Mouse (Mus musculus): Measurements from ENCODE around the gene Mpig6b. TPM values are rescaled to one million over a fixed set of nuclear protein-coding genes. Genes with fewer than 3 reads are reported as not detected.
A peak's percentile ranks its signal among the peaks of the same experiment; 100 is the strongest.

The Mpig6b gene
- polyA plus RNA-seq, 1 experiment from 2014 or later: 0.46 TPM

DNA sequence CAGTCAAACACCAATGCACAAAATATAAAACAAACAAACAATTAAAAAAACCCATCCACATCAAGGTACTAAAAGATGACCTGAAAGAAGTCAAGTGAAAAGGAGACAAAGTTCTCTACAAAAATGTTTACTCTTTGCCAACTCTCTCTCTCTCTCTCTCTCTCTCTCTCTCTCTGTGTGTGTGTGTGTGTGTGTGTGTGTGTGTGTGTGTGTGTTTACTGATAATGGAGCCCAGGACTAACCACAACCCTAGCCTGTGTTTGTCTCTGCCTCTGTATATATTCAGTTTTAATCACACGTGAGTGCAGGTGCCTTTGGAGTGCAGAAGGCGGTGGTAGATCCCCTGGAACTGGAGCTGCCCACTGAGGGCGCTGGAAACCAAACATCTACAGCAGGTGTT, 8.9 kb downstream of the Mpig6b start:
- Histone ChIP-seq H3K4me3 (ENCODE audit: low read length) (no peak overlapping the region), H3K27ac (ENCODE audit: low read depth, low read length) (no peak overlapping the region), H3K36me3 (ENCODE audit: control insufficient read depth, insufficient read depth, low read length) (peaks cover 73% of the 10 kb centered on the region), H3K9me3 (ENCODE audit: control insufficient read depth, low read length) (no peaks in the 10 kb centered on the region), H3K27me3 (ENCODE audit: control insufficient read depth, insufficient read depth, low read length) (no peaks in the 10 kb centered on the region), H3K9ac (ENCODE audit: low read depth, low read length) (no peak overlapping the region), H3K4me2 (replicated peaks; ENCODE audit: low read depth, low read length) (no peak overlapping the region), H3K4me1 (ENCODE audit: control insufficient read depth, insufficient read depth, low read length) (peaks cover 23% of the 10 kb centered on the region)
- ATAC-seq (ENCODE audit: low FRiP score, low TSS enrichment): no peak
- WGBS: 88% methylated on average over 3 of the region's 3 CpGs

DNA sequence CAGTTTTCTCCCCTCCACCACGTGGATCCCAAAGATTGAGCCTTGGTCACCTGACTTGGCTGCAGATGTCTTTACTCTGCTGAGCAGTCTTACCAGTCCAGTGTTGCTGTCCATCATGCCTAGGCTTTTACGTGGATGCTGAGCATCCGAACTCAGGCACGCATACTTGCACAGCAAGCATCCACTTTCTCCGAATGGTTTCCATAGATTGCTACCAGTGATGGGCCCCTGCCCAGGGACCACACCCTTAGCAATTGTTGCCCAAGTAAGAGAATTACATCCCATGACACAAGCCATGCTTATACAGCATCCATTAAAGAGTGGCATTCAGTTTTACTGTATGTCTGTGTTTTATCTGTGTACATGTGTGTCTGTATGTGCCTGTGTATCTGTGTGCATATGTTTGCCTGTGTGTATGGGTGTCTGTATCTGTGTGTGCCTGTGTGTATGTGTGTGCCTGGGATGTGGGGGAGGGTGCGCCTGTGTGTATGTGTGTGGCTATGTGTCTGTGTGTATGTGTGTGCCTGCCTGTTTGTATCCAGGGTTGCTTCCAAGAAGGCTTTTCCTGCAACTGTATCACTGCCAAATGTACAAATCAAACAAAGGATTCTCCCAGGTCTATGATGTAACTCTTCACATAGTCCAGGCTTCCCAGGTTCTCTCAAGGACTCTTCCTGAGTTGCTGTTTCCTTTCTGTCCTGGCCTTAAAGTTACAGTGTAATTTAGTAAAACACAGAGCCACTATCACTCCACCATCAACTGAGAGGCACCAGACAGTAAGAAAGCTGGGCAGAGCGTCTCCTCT, 10.1 kb downstream of the Mpig6b start:
- Histone ChIP-seq H3K4me2 (replicated peaks; ENCODE audit: low read depth, low read length) (no peak overlapping the region), H3K27me3 (ENCODE audit: control insufficient read depth, insufficient read depth, low read length) (no peaks in the 10 kb centered on the region), H3K36me3 (ENCODE audit: control insufficient read depth, insufficient read depth, low read length) (peaks cover 62% of the 10 kb centered on the region), H3K9me3 (ENCODE audit: control insufficient read depth, low read length) (no peaks in the 10 kb centered on the region), H3K9ac (ENCODE audit: low read depth, low read length) (no peak overlapping the region; the same call in 1 of the 2 replicates), H3K27ac (ENCODE audit: low read depth, low read length) (no peak overlapping the region), H3K4me1 (ENCODE audit: control insufficient read depth, insufficient read depth, low read length) (peaks cover 18% of the 10 kb centered on the region), H3K4me3 (ENCODE audit: low read length) (no peak overlapping the region)
- 88% methylated on average over 7 of the region's 7 CpGs for WGBS
- no peak for ATAC-seq (ENCODE audit: low FRiP score, low TSS enrichment)

DNA sequence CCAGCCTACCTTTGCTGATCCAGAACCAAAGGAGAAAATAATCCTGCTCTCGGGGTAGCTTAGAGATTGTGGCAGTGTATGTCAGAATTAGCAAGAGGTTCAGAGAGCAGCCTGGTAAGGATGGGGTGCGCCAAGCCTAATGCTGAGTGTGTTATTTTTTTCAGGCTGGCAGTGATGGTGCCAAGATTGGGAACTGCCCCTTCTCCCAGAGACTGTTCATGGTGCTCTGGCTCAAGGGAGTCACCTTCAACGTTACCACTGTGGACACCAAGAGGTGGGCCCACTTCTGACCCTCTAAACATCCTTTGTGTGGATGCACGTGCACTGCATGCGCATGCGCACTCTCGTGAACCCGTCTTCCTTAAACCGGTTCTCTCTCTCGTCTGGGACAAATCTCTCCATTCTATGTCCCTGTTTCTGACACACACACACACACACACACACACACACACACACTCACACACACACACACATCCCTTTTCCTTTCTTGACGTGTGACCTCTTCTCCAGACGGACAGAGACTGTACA, 13.6 kb downstream of the Mpig6b start:
- Histone ChIP-seq H3K9ac (ENCODE audit: low read depth, low read length) (peak overlapping the region; percentile 80), H3K4me2 (replicated peaks; ENCODE audit: low read depth, low read length) (peak overlapping the region; percentile 60), H3K4me3 (ENCODE audit: low read length) (peak overlapping the region; percentile 61), H3K36me3 (ENCODE audit: control insufficient read depth, insufficient read depth, low read length) (peaks cover 45% of the 10 kb centered on the region), H3K27me3 (ENCODE audit: control insufficient read depth, insufficient read depth, low read length) (no peaks in the 10 kb centered on the region), H3K9me3 (ENCODE audit: control insufficient read depth, low read length) (no peaks in the 10 kb centered on the region), H3K4me1 (ENCODE audit: control insufficient read depth, insufficient read depth, low read length) (peaks cover 28% of the 10 kb centered on the region), H3K27ac (ENCODE audit: low read depth, low read length) (peak overlapping the region; percentile 100)
- 80% methylated on average over 12 of the region's 12 CpGs for WGBS
- ATAC-seq (ENCODE audit: low FRiP score, low TSS enrichment): no peak

DNA sequence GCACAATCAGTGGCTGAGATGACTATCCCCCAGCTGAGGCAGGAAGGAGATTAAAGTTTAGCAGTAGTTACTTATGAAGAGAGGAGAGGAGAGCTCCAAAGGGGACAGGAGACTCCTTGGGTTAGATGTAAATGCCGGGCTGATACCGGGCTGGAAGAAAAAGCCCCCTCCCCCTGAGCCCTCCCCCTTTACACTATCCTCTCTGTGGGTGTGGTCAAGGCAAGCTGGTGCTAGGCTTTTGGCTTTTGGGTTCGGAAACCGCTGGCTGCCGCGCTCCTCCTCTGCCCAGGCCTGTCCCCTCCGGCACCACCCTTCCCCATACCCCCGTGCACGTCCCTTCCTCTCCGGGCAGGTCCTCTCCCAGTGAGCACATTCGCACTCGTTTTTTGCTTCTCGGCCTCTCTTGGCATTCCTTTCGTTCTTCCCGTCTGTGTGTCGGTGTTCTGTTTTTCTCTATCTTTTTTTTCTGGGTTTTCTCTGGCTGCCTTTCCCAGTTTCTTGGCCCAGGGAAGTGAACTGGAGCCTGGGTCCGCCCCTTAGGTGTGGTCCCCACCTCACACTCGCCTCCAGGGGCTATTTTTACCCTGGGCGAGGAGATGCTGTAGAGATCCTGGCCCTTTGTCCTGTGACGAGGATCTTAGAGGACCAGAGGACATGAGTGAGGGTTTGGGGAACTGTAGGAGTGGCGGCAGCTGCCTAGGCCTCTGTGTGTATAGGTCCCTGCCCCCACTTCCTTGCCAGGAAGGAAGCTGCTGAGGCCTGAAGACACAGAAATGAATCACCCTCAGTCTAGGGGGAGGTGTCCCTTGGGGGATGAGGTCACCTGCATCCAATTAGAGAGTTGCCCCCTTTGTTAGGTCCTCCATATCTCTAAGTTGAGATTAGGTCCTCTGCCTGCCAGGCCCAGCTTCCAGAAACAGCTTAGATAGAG, 14.6 kb downstream of the Mpig6b start:
- peak overlapping the region; percentile 100 for H3K27ac ChIP-seq (ENCODE audit: low read depth, low read length)
- no peaks in the 10 kb centered on the region for H3K27me3 ChIP-seq (ENCODE audit: control insufficient read depth, insufficient read depth, low read length)
- peak; percentile 70 for ATAC-seq (ENCODE audit: low FRiP score, low TSS enrichment)
- 2% methylated on average over 21 of the region's 21 CpGs for WGBS
- no peaks in the 10 kb centered on the region for H3K9me3 ChIP-seq (ENCODE audit: control insufficient read depth, low read length)
- H3K4me1 ChIP-seq (ENCODE audit: control insufficient read depth, insufficient read depth, low read length): peaks cover 32% of the 10 kb centered on the region
- H3K36me3 ChIP-seq (ENCODE audit: control insufficient read depth, insufficient read depth, low read length): peaks cover 39% of the 10 kb centered on the region
- peak overlapping the region; percentile 60 for H3K4me2 ChIP-seq (replicated peaks; ENCODE audit: low read depth, low read length)
- peak overlapping the region; percentile 80 for H3K9ac ChIP-seq (ENCODE audit: low read depth, low read length)
- H3K4me3 ChIP-seq (ENCODE audit: low read length): peak overlapping the region; percentile 61

DNA sequence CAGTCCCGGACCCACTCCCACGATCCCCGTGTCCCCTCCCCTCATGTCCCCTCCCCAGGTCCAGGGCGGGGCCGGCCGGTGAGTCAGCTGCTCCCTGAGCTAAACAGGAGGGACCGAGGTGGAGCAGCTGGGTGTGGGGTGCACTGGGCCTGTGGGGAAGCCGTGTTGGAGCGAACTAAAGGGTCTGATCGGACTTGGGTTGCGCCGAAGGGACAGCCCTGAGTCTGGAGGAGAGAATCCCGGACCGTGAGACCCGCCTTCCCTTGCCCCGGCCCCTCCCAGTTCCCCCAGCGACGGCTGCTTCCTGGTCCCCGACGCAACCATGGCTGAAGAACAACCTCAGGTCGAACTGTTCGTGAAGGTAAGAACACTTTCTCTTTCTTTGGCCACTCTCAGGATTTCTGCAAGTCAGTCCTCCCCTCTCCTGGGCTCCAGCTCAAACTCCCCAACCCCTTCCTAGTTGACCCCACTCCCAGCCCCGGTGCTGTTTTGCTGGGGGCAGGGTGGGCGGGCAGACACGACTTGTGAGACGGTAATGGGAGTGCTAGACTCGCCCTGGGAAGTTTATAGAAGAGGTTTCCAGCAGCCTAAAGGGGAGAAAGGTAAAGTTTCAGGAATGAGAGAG, 15.7 kb downstream of the Mpig6b start:
- Histone ChIP-seq H3K9me3 (ENCODE audit: control insufficient read depth, low read length) (no peaks in the 10 kb centered on the region), H3K4me2 (replicated peaks; ENCODE audit: low read depth, low read length) (peak overlapping the region; percentile 60), H3K4me3 (ENCODE audit: low read length) (peak overlapping the region; percentile 61), H3K9ac (ENCODE audit: low read depth, low read length) (peak overlapping the region; percentile 80), H3K27me3 (ENCODE audit: control insufficient read depth, insufficient read depth, low read length) (no peaks in the 10 kb centered on the region), H3K4me1 (ENCODE audit: control insufficient read depth, insufficient read depth, low read length) (peaks cover 32% of the 10 kb centered on the region), H3K27ac (ENCODE audit: low read depth, low read length) (peak overlapping the region; percentile 100), H3K36me3 (ENCODE audit: control insufficient read depth, insufficient read depth, low read length) (peaks cover 28% of the 10 kb centered on the region)
- peak; percentile 30 for ATAC-seq (ENCODE audit: low FRiP score, low TSS enrichment)
- WGBS: 0% methylated on average over 27 of the region's 27 CpGs

DNA sequence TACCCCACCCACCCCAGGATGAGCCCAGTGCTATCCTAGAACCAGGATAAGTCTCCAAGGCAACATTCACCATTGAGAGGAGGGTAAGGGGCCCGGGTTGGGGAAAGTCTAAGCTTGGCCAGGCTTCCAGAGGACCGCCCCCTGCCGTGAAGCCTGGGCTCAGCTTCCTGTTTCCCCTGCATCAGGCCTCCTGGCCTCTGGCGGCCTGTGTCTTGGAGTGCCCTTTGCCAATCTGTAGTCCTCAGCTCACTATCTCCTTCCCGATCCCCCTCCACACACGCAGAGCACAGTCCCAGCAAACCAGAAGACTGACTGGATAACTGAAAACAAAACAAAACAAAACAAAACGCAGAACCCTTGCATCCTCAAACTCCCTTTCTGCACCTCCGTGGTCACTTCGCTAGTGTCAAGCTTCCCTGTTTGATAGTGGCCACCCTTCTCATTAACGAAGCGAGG, 16.4 kb downstream of the Mpig6b start, which contains the start of gene Clic1:
Gene Clic1, plus strand, starts transcription at position 406 of the 456 bp plus-strand sequence.
- Histone ChIP-seq H3K4me2 (replicated peaks; ENCODE audit: low read depth, low read length) (peak within 1 kb of the TSS; percentile 60), H3K36me3 (ENCODE audit: control insufficient read depth, insufficient read depth, low read length) (peaks cover 24% of the 10 kb centered on the region), H3K4me3 (ENCODE audit: low read length) (peak within 1 kb of the TSS; percentile 61), H3K4me1 (ENCODE audit: control insufficient read depth, insufficient read depth, low read length) (peaks cover 36% of the 10 kb centered on the region), H3K9ac (ENCODE audit: low read depth, low read length) (peak within 1 kb of the TSS; percentile 80), H3K27ac (ENCODE audit: low read depth, low read length) (peak within 1 kb of the TSS; percentile 100), H3K27me3 (ENCODE audit: control insufficient read depth, insufficient read depth, low read length) (no peaks in the 10 kb centered on the region), H3K9me3 (ENCODE audit: control insufficient read depth, low read length) (no peaks in the 10 kb centered on the region)
- ATAC-seq (ENCODE audit: low FRiP score, low TSS enrichment): peak; percentile 24
- 3% methylated on average over 11 of the region's 11 CpGs for WGBS

DNA sequence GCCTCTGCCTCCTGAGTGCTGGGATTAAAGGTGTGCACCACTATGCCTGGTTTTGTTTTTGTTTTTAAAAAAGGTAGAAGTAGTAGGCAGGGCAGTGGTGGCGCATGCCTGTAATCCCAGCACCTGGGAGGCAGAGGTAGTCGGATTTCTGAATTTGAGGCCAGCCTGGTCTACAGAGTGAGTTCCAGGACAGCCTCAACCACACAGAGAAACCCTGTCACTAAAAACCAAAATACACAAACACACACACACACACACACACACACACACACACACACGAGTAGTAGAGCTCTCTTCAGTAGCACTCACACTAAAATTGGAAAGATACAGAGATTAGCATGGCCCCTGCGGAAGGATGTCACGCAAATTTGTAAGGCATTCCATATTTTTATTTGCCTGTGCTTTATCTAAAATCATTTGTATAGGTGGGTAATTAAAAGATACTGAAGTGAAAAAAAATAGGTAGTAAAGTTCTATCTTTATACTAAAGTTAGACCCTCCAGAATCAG, 17.0 kb downstream of the Mpig6b start:
- H3K4me2 ChIP-seq (replicated peaks; ENCODE audit: low read depth, low read length): peak overlapping the region; percentile 60; the same call in 1 of the 2 replicates
- H3K4me3 ChIP-seq (ENCODE audit: low read length): peak overlapping the region; percentile 61; the same call in 1 of the 2 replicates
- peaks cover 18% of the 10 kb centered on the region for H3K36me3 ChIP-seq (ENCODE audit: control insufficient read depth, insufficient read depth, low read length)
- H3K4me1 ChIP-seq (ENCODE audit: control insufficient read depth, insufficient read depth, low read length): peaks cover 36% of the 10 kb centered on the region
- H3K9me3 ChIP-seq (ENCODE audit: control insufficient read depth, low read length): no peaks in the 10 kb centered on the region
- H3K27me3 ChIP-seq (ENCODE audit: control insufficient read depth, insufficient read depth, low read length): no peaks in the 10 kb centered on the region
- 70% methylated on average over 5 of the region's 5 CpGs for WGBS
- H3K27ac ChIP-seq (ENCODE audit: low read depth, low read length): peak overlapping the region; percentile 100
- peak overlapping the region; percentile 80; the same call in 1 of the 2 replicates for H3K9ac ChIP-seq (ENCODE audit: low read depth, low read length)
- ATAC-seq (ENCODE audit: low FRiP score, low TSS enrichment): no peak
